Mouse (Mus musculus) 3134 (cell line): Measurements from ENCODE around the gene Ccdc24.
A peak's percentile ranks its signal among the peaks of the same experiment; 100 is the strongest.

Experiments used
- DNase-seq: peaks from one replicate; pipeline ENCODE4 v3.0.0-alpha.2; 2011; ENCODE audit warnings: low spot score; ENCODE audit not compliant: insufficient read length; ENCODE audit errors: extremely low read depth

Ccdc24 gene

GRCm38 (mm10) chr4:117893376-117893775 lies 21.0 kb upstream of the Ccdc24 start:
- DNase-seq: no peak

- DNase-seq: peak; percentile 81
Measured at GRCm38 (mm10) chr4:117891738-117892161, 19.4 kb upstream of the Ccdc24 start, which contains the start of gene Dph2. Gene Dph2 (minus strand): TSS chr4:117892032.

GRCm38 (mm10) chr4:117890750-117891149 lies 18.4 kb upstream of the Ccdc24 start:
- DNase-seq: no peak

- DNase-seq: no peak
Measured at GRCm38 (mm10) chr4:117890031-117890430, 17.7 kb upstream of the Ccdc24 start.

- no peak for DNase-seq
Measured at GRCm38 (mm10) chr4:117889471-117889870, 17.1 kb upstream of the Ccdc24 start.

- no peak for DNase-seq
Measured at GRCm38 (mm10) chr4:117887920-117888319, 15.6 kb upstream of the Ccdc24 start.

- DNase-seq: peak; percentile 86
Measured at GRCm38 (mm10) chr4:117887133-117887532, 14.8 kb upstream of the Ccdc24 start, which contains the start of gene Atp6v0b. Gene Atp6v0b (minus strand): TSS chr4:117887333.

GRCm38 (mm10) chr4:117886644-117887043 lies 14.3 kb upstream of the Ccdc24 start:
- DNase-seq: no peak

GRCm38 (mm10) chr4:117885994-117886393 lies 13.6 kb upstream of the Ccdc24 start:
- DNase-seq: no peak

GRCm38 (mm10) chr4:117885093-117885492 lies 12.7 kb upstream of the Ccdc24 start:
- no peak for DNase-seq

- no peak for DNase-seq
Measured at GRCm38 (mm10) chr4:117884146-117884545, 11.8 kb upstream of the Ccdc24 start.

- DNase-seq: no peak
Measured at GRCm38 (mm10) chr4:117882701-117883691, 10.6 kb upstream of the Ccdc24 start, which contains the start of gene B4galt2. Gene B4galt2 (minus strand): TSS chr4:117883487.

- no peak for DNase-seq
Measured at GRCm38 (mm10) chr4:117878703-117879102, 6.3 kb upstream of the Ccdc24 start.

GRCm38 (mm10) chr4:117878301-117878700 lies 5.9 kb upstream of the Ccdc24 start:
- no peak for DNase-seq

- no peak for DNase-seq
Measured at GRCm38 (mm10) chr4:117873615-117874014, 1.3 kb upstream of the Ccdc24 start.

- no peak for DNase-seq
Measured at GRCm38 (mm10) chr4:117871787-117872186, 570 bp downstream of the Ccdc24 start.

- no peak for DNase-seq
Measured at GRCm38 (mm10) chr4:117870437-117870836, 1.9 kb downstream of the Ccdc24 start.

GRCm38 (mm10) chr4:117869317-117869716 lies 3.0 kb downstream of the Ccdc24 start:
- DNase-seq: no peak

GRCm38 (mm10) chr4:117867823-117868222 lies 4.5 kb downstream of the Ccdc24 start:
- no peak for DNase-seq

GRCm38 (mm10) chr4:117867000-117867399 lies 5.4 kb downstream of the Ccdc24 start:
- DNase-seq: no peak

GRCm38 (mm10) chr4:117866083-117866482 lies 6.3 kb downstream of the Ccdc24 start:
- DNase-seq: peak; percentile 84

- DNase-seq: no peak
Measured at GRCm38 (mm10) chr4:117862823-117863222, 9.5 kb downstream of the Ccdc24 start.
